Mouse (Mus musculus): ENCODE measurements around the gene Tmem139.

DNA sequence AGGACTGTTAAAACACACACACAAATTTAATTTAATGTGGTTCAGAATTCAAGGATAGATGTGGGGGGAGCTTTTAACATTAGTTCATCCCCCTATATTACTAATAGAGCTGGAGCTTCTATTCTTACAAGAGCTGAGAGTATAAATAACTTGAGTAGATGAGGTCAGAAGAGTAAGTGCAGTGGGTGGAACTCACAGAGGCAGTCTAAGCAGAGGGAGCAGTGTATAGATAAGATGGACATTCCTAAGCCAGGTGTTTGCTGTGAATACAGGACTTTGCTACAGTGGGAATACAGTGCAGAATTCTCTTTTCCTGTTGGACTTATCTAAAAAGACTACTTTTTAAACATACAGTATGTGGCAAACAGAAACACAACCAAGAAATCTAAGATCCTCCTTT lies 9.0 kb downstream of the Tmem139 start:
- no peak for TF ChIP-seq CTCF (IDR thresholded peaks at IDR 0.05; ENCODE audit: extremely low read depth, insufficient read depth, low read length)
- TF ChIP-seq POLR2A (IDR thresholded peaks at IDR 0.05; ENCODE audit: extremely low read depth, insufficient read depth, low read length), result no peak
